Mouse (Mus musculus): Measurements from ENCODE around the gene Soat1. TPM values are rescaled to one million over a fixed set of nuclear protein-coding genes. Genes with fewer than 3 reads are reported as not detected.
A peak's percentile ranks its signal among the peaks of the same experiment; 100 is the strongest.
"Not testable (repeated sequence)": the region's sequence is repeated elsewhere in the genome, so short reads cannot be mapped to it uniquely, and the experiment has no call there.

Soat1 gene
- polyA plus RNA-seq (2014; fragmentation: Nextera tagmentation; extraction: Ambion mirVana): 36.8 and 37.7 TPM in 2 replicates

GRCm38 (mm10) chr1:156473961-156474503 lies at the start of gene Soat1:
Soat1 (minus strand) TSS chr1:156474331.
- Histone ChIP-seq H3K27ac (ENCODE audit: low read depth) (peak within 1 kb of the TSS; percentile 72), H3K27me3 (ENCODE audit: insufficient read depth, low read length) (no peaks in the 10 kb centered on the region), H3K4me1 (ENCODE audit: insufficient read depth) (0 out of 2 replicates have a peak, but pooled peaks cover 2% of the 10 kb centered on the region), H3K9ac (peak within 1 kb of the TSS; percentile 84), H3K9me3 (ENCODE audit: low read depth, low read length) (no peaks in the 10 kb centered on the region), H3K4me2 (peak within 1 kb of the TSS; percentile 70), H3K36me3 (ENCODE audit: insufficient read depth) (no peaks in the 10 kb centered on the region), H3K4me3 (ENCODE audit: low read depth, low read length) (peak within 1 kb of the TSS; percentile 59)
- DNase-seq (peak; percentile 95), ATAC-seq (ENCODE audit: insufficient read depth) (peak; percentile 96)
- no peak for TF ChIP-seq CTCF (IDR thresholded peaks at IDR 0.05; ENCODE audit: low read depth)
- under 1% methylated on average over 45 of the region's 46 CpGs for WGBS

DNA sequence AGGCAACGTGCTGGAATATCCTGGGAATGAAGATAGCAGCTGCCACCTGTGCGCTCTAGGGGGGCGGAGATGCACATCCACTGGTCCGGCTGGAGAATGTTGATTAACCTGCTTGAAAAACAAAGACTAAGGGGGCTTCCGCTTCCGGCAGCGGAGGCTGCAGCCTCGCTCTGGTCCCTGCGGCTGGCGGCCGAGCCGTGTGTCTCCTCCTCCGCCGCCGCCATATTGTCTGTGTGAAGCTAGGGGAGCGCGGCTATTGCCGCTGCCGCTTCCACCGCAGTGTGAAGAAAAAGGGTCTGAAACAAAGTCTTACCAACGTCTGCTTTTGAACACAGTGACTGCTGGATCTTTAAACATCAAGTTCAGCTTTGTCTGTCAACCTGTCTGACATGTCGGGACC lies 49.7 kb upstream of the Soat1 start, which contains the start of gene Gm10031:
Gene Gm10031 (plus strand): TSS at position 171 of the 400 bp plus-strand sequence.
- not testable (repeated sequence) for H3K36me3 ChIP-seq (ENCODE audit: insufficient read depth); H3K27ac ChIP-seq (ENCODE audit: low read depth); H3K9me3 ChIP-seq (ENCODE audit: low read depth, low read length); H3K27me3 ChIP-seq (ENCODE audit: insufficient read depth, low read length); H3K9ac ChIP-seq; H3K4me1 ChIP-seq (ENCODE audit: insufficient read depth); H3K4me3 ChIP-seq (ENCODE audit: low read depth, low read length); H3K4me2 ChIP-seq; DNase-seq
- peak; percentile 78 for ATAC-seq (ENCODE audit: insufficient read depth)
- WGBS: 89% methylated on average over 19 of the region's 22 CpGs

DNA sequence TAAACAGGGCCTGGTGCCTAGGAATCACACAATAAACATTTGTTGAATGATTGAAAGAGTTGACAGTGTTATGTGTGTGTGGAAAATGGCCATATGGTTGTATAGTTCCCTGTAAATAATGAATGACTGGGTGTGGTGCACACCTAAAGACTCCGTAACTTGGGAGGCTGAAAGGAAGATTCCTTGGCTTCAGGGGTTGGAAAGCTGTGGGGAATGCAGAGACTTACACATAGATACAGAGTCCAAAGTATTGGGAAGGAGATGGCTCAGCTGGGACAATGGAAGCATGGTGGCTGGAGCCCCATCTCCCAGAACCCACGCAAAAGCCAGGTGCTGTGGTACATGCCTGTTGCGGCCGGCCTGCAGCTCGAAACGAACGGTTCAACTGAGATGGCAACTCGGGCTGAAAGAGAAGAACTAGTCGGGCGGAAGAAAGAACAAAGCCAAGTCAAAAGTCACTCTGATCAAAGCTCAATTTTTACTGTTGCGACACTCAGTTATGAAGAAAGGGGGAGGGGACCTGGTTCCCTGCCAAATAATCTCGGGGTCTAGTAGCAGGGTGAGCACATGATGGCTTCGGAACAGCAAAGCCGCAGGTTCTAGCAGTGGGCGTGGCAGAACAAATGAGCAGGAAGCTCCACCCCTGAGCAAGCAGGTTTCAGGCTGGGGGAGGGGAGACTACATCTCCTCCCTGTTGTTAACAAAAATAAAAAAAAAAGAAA lies 47.8 kb upstream of the Soat1 start:
- no peak overlapping the region for H3K9ac ChIP-seq
- H3K27ac ChIP-seq (ENCODE audit: low read depth): no peak overlapping the region
- H3K4me2 ChIP-seq: peak overlapping the region; percentile 45
- 36% methylated on average over 15 of the region's 15 CpGs for WGBS
- ATAC-seq (ENCODE audit: insufficient read depth): peak; percentile 47; the same call in 1 of the 2 replicates
- no peaks in the 10 kb centered on the region for H3K27me3 ChIP-seq (ENCODE audit: insufficient read depth, low read length)
- no peak for TF ChIP-seq CTCF (IDR thresholded peaks at IDR 0.05; ENCODE audit: low read depth)
- H3K4me3 ChIP-seq (ENCODE audit: low read depth, low read length): no peak overlapping the region
- no peaks in the 10 kb centered on the region for H3K36me3 ChIP-seq (ENCODE audit: insufficient read depth)
- no peaks in the 10 kb centered on the region; the same call in 1 of the 2 replicates for H3K4me1 ChIP-seq (ENCODE audit: insufficient read depth)
- no peaks in the 10 kb centered on the region for H3K9me3 ChIP-seq (ENCODE audit: low read depth, low read length)
- DNase-seq: peak; percentile 83

- no peaks in the 10 kb centered on the region for H3K9me3 ChIP-seq (ENCODE audit: low read depth, low read length)
- no peak overlapping the region for H3K9ac ChIP-seq
- no peak for DNase-seq
- H3K36me3 ChIP-seq (ENCODE audit: insufficient read depth): no peaks in the 10 kb centered on the region
- peak; percentile 41; the same call in 1 of the 2 replicates for ATAC-seq (ENCODE audit: insufficient read depth)
- no peak overlapping the region for H3K27ac ChIP-seq (ENCODE audit: low read depth)
- WGBS: 69% methylated on average over 3 of the region's 3 CpGs
- no peaks in the 10 kb centered on the region for H3K27me3 ChIP-seq (ENCODE audit: insufficient read depth, low read length)
- no peak overlapping the region for H3K4me3 ChIP-seq (ENCODE audit: low read depth, low read length)
- H3K4me2 ChIP-seq: no peak overlapping the region
- TF ChIP-seq CTCF (IDR thresholded peaks at IDR 0.05; ENCODE audit: low read depth): no peak
- no peaks in the 10 kb centered on the region; the same call in 1 of the 2 replicates for H3K4me1 ChIP-seq (ENCODE audit: insufficient read depth)
Measured at GRCm38 (mm10) chr1:156520136-156520780, 46.1 kb upstream of the Soat1 start.

- Histone ChIP-seq H3K9ac (no peak overlapping the region), H3K4me3 (ENCODE audit: low read depth, low read length) (no peak overlapping the region), H3K27ac (ENCODE audit: low read depth) (no peak overlapping the region), H3K4me1 (ENCODE audit: insufficient read depth) (no peaks in the 10 kb centered on the region), H3K27me3 (ENCODE audit: insufficient read depth, low read length) (no peaks in the 10 kb centered on the region), H3K9me3 (ENCODE audit: low read depth, low read length) (no peaks in the 10 kb centered on the region), H3K4me2 (no peak overlapping the region), H3K36me3 (ENCODE audit: insufficient read depth) (no peaks in the 10 kb centered on the region)
- TF ChIP-seq CTCF (IDR thresholded peaks at IDR 0.05; ENCODE audit: low read depth): no peak
- ATAC-seq (ENCODE audit: insufficient read depth) (no peak), DNase-seq (no peak)
- WGBS: 72% methylated on average over 3 of the region's 3 CpGs
Measured at GRCm38 (mm10) chr1:156507753-156508152, 33.6 kb upstream of the Soat1 start.

GRCm38 (mm10) chr1:156505901-156506300 lies 31.8 kb upstream of the Soat1 start:
- ATAC-seq (ENCODE audit: insufficient read depth) (no peak), DNase-seq (no peak)
- WGBS: 82% methylated on average over 2 of the region's 2 CpGs
- no peaks in the 10 kb centered on the region for H3K36me3 ChIP-seq (ENCODE audit: insufficient read depth)
- no peak overlapping the region for H3K9ac ChIP-seq
- TF ChIP-seq CTCF (IDR thresholded peaks at IDR 0.05; ENCODE audit: low read depth): no peak
- no peak overlapping the region for H3K27ac ChIP-seq (ENCODE audit: low read depth)
- no peak overlapping the region for H3K4me2 ChIP-seq
- no peak overlapping the region for H3K4me3 ChIP-seq (ENCODE audit: low read depth, low read length)
- no peaks in the 10 kb centered on the region for H3K27me3 ChIP-seq (ENCODE audit: insufficient read depth, low read length)
- H3K4me1 ChIP-seq (ENCODE audit: insufficient read depth): no peaks in the 10 kb centered on the region
- H3K9me3 ChIP-seq (ENCODE audit: low read depth, low read length): no peaks in the 10 kb centered on the region

DNA sequence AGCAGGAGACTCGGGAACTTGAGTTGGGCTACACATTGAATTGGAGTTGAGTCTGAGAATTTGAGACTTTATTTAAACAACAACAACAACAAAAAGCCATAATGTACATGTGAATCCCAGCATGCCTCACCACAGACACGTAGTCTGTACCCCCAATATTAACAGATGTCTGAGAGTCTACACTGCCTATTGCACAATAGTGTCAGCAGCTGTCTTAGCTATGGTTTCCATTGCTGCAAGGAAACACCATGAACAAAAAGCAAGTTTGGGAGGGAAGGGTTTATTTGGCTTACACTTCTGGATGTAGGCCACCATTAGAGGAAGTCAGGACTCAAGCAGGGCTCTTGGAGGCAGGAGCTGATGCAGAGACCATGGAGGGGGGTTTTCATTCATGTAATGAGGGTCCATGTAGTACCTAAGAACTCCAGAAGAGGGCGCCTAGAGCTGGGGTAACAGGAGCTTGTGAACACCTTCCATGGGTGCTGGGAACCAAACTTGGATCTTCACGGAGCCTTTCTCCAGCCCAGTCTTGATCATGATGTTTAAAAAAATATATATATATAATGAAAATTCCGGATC lies 30.9 kb upstream of the Soat1 start:
- H3K27me3 ChIP-seq (ENCODE audit: insufficient read depth, low read length): no peaks in the 10 kb centered on the region
- no peak for DNase-seq
- no peak overlapping the region for H3K27ac ChIP-seq (ENCODE audit: low read depth)
- H3K9ac ChIP-seq: no peak overlapping the region
- H3K4me3 ChIP-seq (ENCODE audit: low read depth, low read length): no peak overlapping the region
- ATAC-seq (ENCODE audit: insufficient read depth): no peak
- no peaks in the 10 kb centered on the region for H3K9me3 ChIP-seq (ENCODE audit: low read depth, low read length)
- H3K4me2 ChIP-seq: no peak overlapping the region
- no peaks in the 10 kb centered on the region for H3K36me3 ChIP-seq (ENCODE audit: insufficient read depth)
- no peaks in the 10 kb centered on the region for H3K4me1 ChIP-seq (ENCODE audit: insufficient read depth)
- 77% methylated on average over 5 of the region's 5 CpGs for WGBS
- TF ChIP-seq CTCF (IDR thresholded peaks at IDR 0.05; ENCODE audit: low read depth): 0 out of 2 replicates have a peak, but pooled peaks have one; percentile 25
